Mouse (Mus musculus): ENCODE data around the gene Unc80. TPM values are rescaled to one million over a fixed set of nuclear protein-coding genes. Genes with fewer than 3 reads are reported as not detected.

Gene Unc80
- polyA plus RNA-seq, 1 experiment, result not detected

- TF ChIP-seq GATA1 (IDR thresholded peaks at IDR 0.05; ENCODE audit: low read length), result no peak
Measured at GRCm38 (mm10) chr1:66561636-66562270, 93.6 kb downstream of the Unc80 start.

GRCm38 (mm10) chr1:66562332-66562731 lies 94.2 kb downstream of the Unc80 start:
- TF ChIP-seq GATA1 (IDR thresholded peaks at IDR 0.05; ENCODE audit: low read length), result no peak

- TF ChIP-seq GATA1 (IDR thresholded peaks at IDR 0.05; ENCODE audit: low read length), result no peak
Measured at GRCm38 (mm10) chr1:66569736-66570135, 101.6 kb downstream of the Unc80 start.

GRCm38 (mm10) chr1:66597163-66597788 lies 129.1 kb downstream of the Unc80 start:
- no peak for TF ChIP-seq GATA1 (IDR thresholded peaks at IDR 0.05; ENCODE audit: low read length)

- no peak for TF ChIP-seq GATA1 (IDR thresholded peaks at IDR 0.05; ENCODE audit: low read length)
Measured at GRCm38 (mm10) chr1:66608304-66608703, 140.1 kb downstream of the Unc80 start.

- TF ChIP-seq GATA1 (IDR thresholded peaks at IDR 0.05; ENCODE audit: low read length), result no peak
Measured at GRCm38 (mm10) chr1:66617188-66617587, 149.0 kb downstream of the Unc80 start.

- no peak for TF ChIP-seq GATA1 (IDR thresholded peaks at IDR 0.05; ENCODE audit: low read length)
Measured at GRCm38 (mm10) chr1:66638177-66638576, 170.0 kb downstream of the Unc80 start.

GRCm38 (mm10) chr1:66646894-66647293 lies 178.7 kb downstream of the Unc80 start:
- TF ChIP-seq GATA1 (IDR thresholded peaks at IDR 0.05; ENCODE audit: low read length), result no peak

GRCm38 (mm10) chr1:66649568-66649967 lies 181.4 kb downstream of the Unc80 start:
- TF ChIP-seq GATA1 (IDR thresholded peaks at IDR 0.05; ENCODE audit: low read length), result no peak

- no peak for TF ChIP-seq GATA1 (IDR thresholded peaks at IDR 0.05; ENCODE audit: low read length)
Measured at GRCm38 (mm10) chr1:66650006-66650405, 181.8 kb downstream of the Unc80 start.

GRCm38 (mm10) chr1:66655119-66655746 lies 187.1 kb downstream of the Unc80 start:
- no peak for TF ChIP-seq GATA1 (IDR thresholded peaks at IDR 0.05; ENCODE audit: low read length)

GRCm38 (mm10) chr1:66655747-66656119 lies 187.6 kb downstream of the Unc80 start:
- no peak for TF ChIP-seq GATA1 (IDR thresholded peaks at IDR 0.05; ENCODE audit: low read length)

- no peak for TF ChIP-seq GATA1 (IDR thresholded peaks at IDR 0.05; ENCODE audit: low read length)
Measured at GRCm38 (mm10) chr1:66671475-66671874, 203.3 kb downstream of the Unc80 start.

GRCm38 (mm10) chr1:66672812-66673211 lies 204.6 kb downstream of the Unc80 start:
- TF ChIP-seq GATA1 (IDR thresholded peaks at IDR 0.05; ENCODE audit: low read length), result no peak

- TF ChIP-seq GATA1 (IDR thresholded peaks at IDR 0.05; ENCODE audit: low read length), result no peak
Measured at GRCm38 (mm10) chr1:66677928-66678327, 209.8 kb downstream of the Unc80 start.

GRCm38 (mm10) chr1:66678662-66679061 lies 210.5 kb downstream of the Unc80 start:
- no peak for TF ChIP-seq GATA1 (IDR thresholded peaks at IDR 0.05; ENCODE audit: low read length)

GRCm38 (mm10) chr1:66682974-66683373 lies 214.8 kb downstream of the Unc80 start:
- TF ChIP-seq GATA1 (IDR thresholded peaks at IDR 0.05; ENCODE audit: low read length), result no peak
